Mouse (Mus musculus) lung, postnatal 10 days (tissue): ENCODE measurements around the gene Agbl3.
A peak's percentile ranks its signal among the peaks of the same experiment; 100 is the strongest.

Source experiments
- DNase-seq: peaks from one replicate; pipeline ENCODE4 v3.0.0; 2021

Agbl3 gene

DNA sequence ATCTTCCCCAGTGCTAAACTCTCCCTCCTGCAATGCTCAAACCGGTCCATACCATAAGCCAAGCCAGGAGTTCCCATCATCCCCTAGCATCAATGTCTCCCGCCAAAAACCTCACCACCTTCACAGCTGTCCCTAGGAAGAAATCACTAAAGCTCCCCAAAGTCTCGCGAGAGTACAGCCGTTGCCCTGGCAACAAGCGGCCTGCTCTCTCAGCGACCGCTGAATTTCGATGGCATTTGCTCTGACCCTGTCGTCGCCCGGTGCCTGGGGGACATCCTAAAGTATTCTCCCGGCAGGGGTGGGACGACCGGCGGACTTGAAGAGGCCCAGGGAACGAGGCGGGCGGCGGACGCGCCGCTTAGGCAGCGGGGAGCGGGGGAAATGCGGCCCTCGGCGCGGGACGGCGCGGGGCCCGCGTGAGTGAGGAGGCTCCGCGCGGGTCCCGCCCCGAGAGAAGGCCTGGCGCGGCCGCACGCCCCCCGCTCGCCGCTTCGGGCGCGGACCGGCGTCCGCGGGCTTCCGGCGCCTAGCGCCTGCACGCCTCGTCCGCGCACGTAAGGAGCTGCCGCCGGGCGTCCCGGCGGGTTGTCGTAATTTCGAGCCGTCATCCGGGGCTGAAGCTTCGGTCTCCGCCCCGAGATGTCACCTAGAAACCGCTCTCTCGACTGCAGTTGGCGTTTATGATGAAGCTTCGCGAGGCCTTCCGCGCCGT, at the start of gene Agbl3:
Gene Agbl3, plus strand, starts transcription at position 202 of the 712 bp plus-strand sequence.
- DNase-seq: peak; percentile 97

DNA sequence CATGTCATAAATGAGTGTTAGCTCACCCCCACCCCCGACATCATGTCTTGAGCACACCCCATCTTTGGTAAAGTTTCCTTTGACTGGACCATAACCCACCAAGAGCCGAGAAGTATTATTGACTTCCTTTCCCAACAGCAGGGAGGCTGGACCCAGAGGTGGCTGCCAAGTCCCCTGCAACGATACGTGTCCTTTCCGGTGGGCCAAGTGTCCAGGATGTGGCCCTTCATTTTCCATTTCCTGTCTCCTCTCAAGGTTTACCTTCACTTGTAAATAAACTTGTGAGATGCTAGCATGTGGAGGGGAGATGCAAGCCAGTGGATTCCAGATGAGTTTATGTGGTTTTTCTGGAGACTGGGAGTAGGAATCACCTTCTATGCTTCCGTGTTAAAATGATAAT, 49.2 kb upstream of the Agbl3 start:
- peak; percentile 43 for DNase-seq

DNA sequence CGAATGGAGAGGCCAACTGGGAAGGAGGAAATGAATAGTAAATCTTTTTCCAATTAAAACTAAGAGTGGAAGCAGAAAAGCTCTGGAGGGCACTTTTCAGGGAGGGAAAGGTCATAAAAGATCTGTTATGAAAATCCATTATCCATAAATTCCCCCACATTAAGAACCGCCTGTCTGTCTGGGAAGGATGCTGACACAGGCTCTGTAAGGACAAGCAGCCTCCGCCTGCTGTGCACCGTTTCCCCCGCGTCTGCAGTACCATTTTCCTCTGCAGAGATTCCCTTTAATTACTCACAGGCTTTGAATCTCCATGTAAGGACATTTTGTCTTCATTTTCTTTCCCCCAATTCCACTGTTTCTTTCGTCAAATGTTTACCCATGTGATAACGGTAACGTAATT, 48.7 kb upstream of the Agbl3 start:
- no peak for DNase-seq

DNA sequence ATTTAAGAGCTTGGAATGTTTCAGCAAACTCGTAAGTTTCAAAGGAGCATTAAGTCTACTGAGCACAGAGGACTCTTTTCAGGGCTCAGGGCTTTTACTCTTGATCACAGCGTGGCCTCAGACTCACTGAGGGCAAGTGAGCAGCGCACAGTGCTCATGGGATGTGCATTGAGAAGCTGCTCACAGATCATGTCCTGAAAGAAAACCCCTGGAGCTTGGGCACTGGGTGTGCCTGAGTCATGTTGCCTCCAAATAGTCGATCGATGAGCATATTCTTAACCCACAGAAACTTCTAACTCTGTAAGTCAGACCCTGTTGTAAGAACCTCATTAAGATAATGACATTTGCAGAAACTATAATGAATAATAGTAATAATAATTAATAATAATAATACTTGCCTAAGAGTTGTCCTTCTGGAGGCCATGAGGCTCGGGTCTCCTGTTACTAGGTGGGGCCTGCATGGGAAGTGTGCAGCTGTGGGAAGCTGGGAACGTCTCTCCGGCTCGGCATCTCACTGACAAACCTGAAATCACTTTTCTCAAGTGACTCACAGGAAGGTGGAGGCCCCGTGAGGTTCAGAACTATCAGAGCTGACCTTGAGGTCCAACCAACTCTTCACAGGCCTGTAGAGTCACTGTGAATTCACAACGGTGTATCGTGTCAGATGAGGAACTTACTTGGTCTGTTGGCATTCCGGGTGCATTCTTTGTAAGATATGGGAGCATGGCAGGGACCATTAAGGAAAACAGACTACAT, 45.1 kb upstream of the Agbl3 start:
- DNase-seq: no peak

DNA sequence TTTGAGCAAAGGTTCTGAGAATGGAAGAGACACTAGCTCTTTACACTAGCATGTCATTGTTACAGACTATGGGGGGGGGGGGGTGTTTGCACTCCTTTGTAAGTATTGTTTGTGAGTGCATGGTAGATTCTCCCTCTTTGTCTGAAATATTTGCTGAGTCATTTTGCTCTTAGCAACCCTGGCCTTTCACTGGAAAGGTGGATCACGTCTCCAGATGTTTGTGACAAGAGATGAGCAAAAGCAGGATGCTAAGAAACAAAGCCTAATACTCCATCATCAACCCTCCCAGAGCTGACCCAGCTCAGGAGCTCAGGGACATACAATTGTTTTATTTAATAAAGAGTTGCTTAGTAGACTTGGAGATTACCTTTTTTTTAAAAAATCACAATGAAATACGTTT, 43.3 kb upstream of the Agbl3 start:
- no peak for DNase-seq

DNA sequence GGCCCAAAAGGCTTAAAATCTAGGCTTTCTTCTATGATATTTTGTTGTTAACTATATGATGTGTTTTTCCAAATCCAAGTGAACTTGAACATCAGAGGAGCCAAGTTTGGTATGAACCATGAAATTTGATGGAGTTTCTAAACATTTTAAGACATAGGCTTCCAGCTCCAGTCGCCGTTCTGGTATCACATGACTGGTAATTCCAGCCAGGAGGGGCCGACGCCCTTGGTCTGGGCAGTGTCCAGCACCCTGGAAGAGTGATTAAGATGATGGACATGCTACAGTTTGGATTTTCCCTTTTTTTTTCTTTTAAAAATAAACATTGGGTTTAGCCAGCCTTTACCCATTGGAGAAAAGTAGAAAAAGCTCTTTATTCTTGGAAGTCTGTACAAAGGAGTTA, 36.3 kb upstream of the Agbl3 start:
- DNase-seq: peak; percentile 30

GRCm38 (mm10) chr6:34747846-34748245, 32.4 kb upstream of the Agbl3 start:
- DNase-seq: no peak

GRCm38 (mm10) chr6:34748566-34748965, 31.7 kb upstream of the Agbl3 start:
- no peak for DNase-seq

- DNase-seq: no peak
Measured at GRCm38 (mm10) chr6:34749526-34749925, 30.7 kb upstream of the Agbl3 start.

DNA sequence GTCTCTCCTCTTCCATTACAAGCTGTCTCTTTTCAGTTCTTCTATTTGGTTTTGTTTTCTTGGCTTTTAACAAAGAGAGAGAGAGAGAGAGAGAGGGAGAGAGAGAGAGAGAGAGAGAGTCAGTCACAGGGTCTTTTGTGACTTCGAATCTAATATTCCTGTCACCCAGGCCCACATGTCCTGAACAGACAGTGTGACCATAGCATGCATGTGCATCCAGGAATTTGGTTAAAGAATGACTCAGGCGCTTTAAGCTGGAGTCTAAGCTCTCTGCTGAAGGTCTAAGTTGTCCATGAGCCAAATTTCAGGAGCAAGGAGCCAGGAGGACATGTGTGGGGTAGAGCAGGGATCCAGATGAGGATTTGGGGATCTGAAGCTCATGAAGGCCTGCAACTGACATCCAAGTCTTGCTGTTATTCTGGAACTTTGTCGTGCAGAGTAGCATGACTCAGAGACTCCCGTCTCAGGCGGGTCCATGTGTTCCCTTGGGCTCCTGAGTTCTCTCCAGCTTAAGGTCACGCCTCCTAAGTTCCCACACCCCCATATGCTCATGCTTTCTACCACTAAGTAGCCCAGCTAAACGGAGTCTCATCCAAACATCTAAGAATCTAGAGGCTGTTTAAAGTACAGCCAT, 29.6 kb upstream of the Agbl3 start:
- no peak for DNase-seq

DNA sequence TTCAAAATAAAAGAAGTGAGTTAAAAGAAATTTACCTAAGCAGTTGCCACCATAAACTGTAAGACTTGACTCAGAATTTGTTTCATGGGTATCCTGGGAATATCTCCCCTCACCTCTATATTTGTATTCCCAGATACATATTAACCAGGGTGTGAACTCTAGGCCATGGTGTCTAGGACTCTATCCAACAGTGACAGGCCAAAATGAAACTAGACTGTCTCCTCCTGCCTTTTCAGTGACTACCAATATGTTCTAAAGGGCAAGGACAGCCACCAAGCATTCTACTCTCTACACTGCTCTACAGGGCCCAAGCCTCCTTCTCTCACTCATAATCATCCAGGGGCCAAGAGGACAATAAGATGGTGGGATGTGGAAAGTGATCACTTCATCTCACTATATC, 28.6 kb upstream of the Agbl3 start:
- DNase-seq: no peak

GRCm38 (mm10) chr6:34754448-34754847, 25.8 kb upstream of the Agbl3 start:
- peak; percentile 80 for DNase-seq

GRCm38 (mm10) chr6:34758340-34758739, 21.9 kb upstream of the Agbl3 start:
- no peak for DNase-seq

- peak; percentile 65 for DNase-seq
Measured at GRCm38 (mm10) chr6:34760023-34760422, 20.2 kb upstream of the Agbl3 start.

DNA sequence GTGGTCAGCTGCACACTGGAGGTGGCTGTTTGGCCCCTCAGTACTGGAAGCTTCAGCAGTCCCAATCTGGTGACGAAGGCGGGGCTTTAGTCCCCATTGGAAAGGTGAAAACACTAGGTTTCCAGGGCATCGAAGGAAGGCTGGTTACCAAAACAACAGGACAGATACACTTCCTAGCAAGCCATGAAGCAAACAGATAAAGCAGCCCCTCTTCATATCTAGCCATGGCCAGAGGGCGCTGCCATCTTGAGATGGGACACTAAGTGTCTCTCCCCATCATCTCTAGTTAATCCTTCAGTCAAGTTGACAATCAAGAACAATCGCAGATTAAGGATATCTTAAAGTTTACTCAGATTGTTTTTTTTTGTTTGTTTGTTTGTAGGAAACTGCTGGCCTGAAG, 14.5 kb upstream of the Agbl3 start:
- no peak for DNase-seq

- no peak for DNase-seq
Measured at GRCm38 (mm10) chr6:34769984-34770383, 10.2 kb upstream of the Agbl3 start.

DNA sequence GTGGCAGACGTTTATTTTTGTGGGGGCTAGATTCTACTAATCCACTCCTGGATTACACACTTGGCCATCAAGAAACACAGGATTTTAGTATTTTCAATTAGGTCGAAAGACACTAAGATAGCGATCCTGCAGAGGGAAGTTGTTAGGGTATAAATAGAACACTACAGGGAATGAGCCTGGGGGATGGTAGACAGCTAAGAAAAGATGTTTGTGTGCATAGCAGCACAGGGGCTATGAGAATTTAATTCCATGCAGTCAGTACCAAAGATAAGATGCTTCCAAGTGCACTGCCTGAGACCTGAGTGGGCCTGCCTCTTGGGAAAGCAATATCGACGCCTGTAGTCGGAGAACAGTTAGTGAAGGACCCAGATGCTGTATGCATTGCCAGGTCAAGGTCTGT, 9.7 kb upstream of the Agbl3 start:
- no peak for DNase-seq

DNA sequence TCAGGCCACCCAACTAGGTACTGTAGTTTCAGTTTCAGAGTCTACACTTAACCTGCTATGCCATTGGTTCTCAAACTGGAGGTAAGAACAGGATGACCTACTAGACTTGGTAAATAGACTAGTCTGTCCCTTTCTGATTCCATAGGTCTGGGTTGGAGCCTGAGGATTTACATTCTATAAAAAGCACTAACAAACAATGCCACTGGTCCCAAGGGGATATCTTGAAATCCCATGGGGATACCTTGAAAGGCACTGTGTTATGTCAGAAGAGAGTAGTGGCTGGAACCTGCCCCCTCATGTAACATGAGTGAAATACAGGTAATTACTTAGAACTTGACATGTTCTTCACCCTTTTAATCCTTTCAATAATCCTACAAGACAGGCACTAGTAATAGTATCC, 3.8 kb upstream of the Agbl3 start:
- no peak for DNase-seq

DNA sequence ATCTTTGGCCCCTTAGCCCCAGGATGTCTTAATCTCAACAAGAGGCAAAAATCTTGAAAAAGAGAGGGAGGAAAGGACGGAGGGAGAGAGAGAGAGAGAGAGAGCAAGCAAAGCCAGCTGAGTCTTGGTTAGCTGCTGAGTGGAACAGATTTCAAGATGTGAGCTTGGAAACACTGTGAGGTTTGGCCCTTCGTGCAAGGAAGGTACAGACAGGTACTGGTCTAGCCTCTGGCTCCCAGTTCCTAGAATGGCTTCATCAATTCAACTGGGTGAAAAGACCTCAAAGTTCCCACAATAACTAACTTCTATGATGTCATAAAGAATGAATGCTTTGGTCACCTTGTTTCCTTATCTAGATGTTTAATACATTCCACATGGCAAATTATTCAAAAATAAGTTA, 3.1 kb upstream of the Agbl3 start:
- no peak for DNase-seq

- no peak for DNase-seq
Measured at GRCm38 (mm10) chr6:34777981-34778668, 2.1 kb upstream of the Agbl3 start.

DNA sequence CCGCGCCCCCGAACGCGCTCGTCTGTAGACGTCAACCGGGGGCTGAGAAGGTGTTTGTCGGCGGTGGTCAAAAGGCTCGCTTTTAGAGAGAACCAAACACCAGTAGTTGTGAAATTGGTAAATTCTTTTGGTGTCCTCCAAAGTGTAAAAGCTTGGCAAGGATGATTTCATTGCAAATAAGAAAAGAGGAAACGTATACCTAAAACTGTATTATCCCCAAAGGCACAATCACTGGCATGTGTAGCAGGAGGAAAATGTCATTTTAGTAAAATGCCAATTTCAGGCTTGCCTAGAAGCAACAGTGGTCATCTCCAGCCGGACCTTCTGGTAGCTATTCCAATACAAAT, 684 bp downstream of the Agbl3 start:
- DNase-seq: no peak

GRCm38 (mm10) chr6:34782493-34782892, 2.3 kb downstream of the Agbl3 start:
- no peak for DNase-seq

DNA sequence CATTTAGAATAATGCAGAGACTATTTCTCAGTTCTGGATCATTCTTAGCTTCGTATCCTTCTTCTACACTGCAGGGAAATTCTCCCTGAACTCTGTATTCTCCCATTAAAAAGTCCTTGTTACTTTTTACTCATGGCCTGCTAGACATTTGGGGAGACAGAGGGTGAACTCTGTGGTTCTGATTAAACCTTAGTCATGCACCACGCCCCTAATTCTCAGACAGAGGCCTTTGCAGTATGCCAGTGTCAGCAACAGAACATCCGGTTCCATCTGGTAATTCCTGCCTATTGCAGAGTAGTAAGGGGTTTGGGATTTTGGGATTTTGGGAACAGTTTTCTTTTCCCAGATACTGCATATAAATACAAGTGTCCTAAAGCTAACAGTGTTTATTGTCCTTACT, 16.6 kb downstream of the Agbl3 start:
- peak; percentile 55 for DNase-seq

- DNase-seq: peak; percentile 64
Measured at GRCm38 (mm10) chr6:34797887-34798286, 17.7 kb downstream of the Agbl3 start.
